Mouse (Mus musculus) C2C12 (cell line): ENCODE data around the gene Ccn5. TPM values are rescaled to one million over a fixed set of nuclear protein-coding genes. Genes with fewer than 3 reads are reported as not detected.

Experiments
- H3K27me3 ChIP-seq: one replicate; pipeline ENCODE4 v1.6.1; 2011; ENCODE audit not compliant: control insufficient read depth, insufficient read depth, insufficient read length
- H3K36me3 ChIP-seq: one replicate; pipeline ENCODE4 v1.6.1; 2011; ENCODE audit not compliant: control insufficient read depth, insufficient read depth
- H3K4me3 ChIP-seq: one replicate; pipeline ENCODE4 v1.5.1; 2011; ENCODE audit warnings: mild to moderate bottlenecking, control low read depth; ENCODE audit not compliant: poor library complexity, insufficient read depth, severe bottlenecking
- H3K79me2 ChIP-seq: one replicate; pipeline ENCODE4 v1.6.1; 2011; ENCODE audit not compliant: control insufficient read depth, insufficient read depth
- H3K79me3 ChIP-seq: one replicate; pipeline ENCODE4 v1.6.1; 2011; ENCODE audit warnings: low read depth, control low read depth
- H3ac ChIP-seq: one replicate; pipeline ENCODE3; 2011; ENCODE audit warnings: low read depth; ENCODE audit not compliant: control insufficient read depth, insufficient read length
- CEBPB ChIP-seq: IDR thresholded peaks from one replicate; pipeline ENCODE4 v1.6.1; 2011; ENCODE audit warnings: low read depth, mild to moderate bottlenecking, control low read depth, moderate library complexity
- CTCF ChIP-seq: IDR thresholded peaks from one replicate; pipeline ENCODE4 v1.5.1; 2011; ENCODE audit not compliant: control insufficient read depth, insufficient read depth, insufficient read length
- FOSL1 ChIP-seq: IDR thresholded peaks from one replicate; pipeline ENCODE4 v1.8.0; 2011; ENCODE audit warnings: mild to moderate bottlenecking, low read length; ENCODE audit not compliant: poor library complexity, insufficient read depth, severe bottlenecking
- MAX ChIP-seq: IDR thresholded peaks from one replicate; pipeline ENCODE4 v1.6.1; 2011; ENCODE audit warnings: mild to moderate bottlenecking, control low read depth
- MYOD1 ChIP-seq: IDR thresholded peaks from one replicate; pipeline ENCODE4 v1.6.1; 2011; ENCODE audit warnings: low read depth; ENCODE audit not compliant: control insufficient read depth, insufficient read length
- MYOG ChIP-seq: IDR thresholded peaks from one replicate; pipeline ENCODE4 v1.6.1; 2011; ENCODE audit not compliant: control insufficient read depth, insufficient read length; ENCODE audit errors: extremely low read depth
- USF1 ChIP-seq: IDR thresholded peaks from one replicate; pipeline ENCODE4 v1.6.1; 2011; ENCODE audit warnings: low read depth, mild to moderate bottlenecking, control low read depth, moderate library complexity
- polyA plus RNA-seq: library from polyadenylated mRNA; unstranded; fragments of >200 nt; fragmentation: generic; extraction: Trizol; gene quantifications from one replicate; pipeline ENCODE4 v1.2.1, GENCODE M21; 2012; ENCODE audit warnings: missing spikeins

Gene Ccn5
- polyA plus RNA-seq, 1 experiment, result 0.78 TPM

DNA sequence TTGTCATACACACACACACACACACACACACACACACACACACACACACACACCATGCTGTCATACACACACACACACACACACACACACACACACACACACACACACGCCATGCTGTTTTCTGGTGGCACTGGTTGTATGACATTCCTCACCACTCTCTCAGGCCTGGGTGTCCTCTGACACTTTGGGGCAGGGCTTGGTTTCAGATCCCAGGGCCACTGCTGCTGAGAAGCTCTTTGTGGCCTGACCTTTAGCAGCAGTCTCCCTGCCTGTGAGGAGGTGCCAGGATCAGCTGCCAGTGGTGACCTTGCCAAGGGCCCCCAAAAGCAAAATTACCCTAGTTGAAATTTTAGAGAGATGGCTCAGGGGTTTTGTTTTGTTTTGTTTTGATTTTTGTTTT, 5.2 kb downstream of the Ccn5 start:
- no peaks in the 10 kb centered on the region for H3K79me3 ChIP-seq
- TF ChIP-seq USF1, result no peak
- TF ChIP-seq FOSL1, result no peak
- no peak for TF ChIP-seq MYOG
- TF ChIP-seq CEBPB, result no peak
- TF ChIP-seq CTCF, result no peak
- TF ChIP-seq MAX, result no peak
- no peak overlapping the region for H3K4me3 ChIP-seq
- H3K79me2 ChIP-seq, result no peaks in the 10 kb centered on the region
- no peaks in the 10 kb centered on the region for H3K27me3 ChIP-seq
- no peaks in the 10 kb centered on the region for H3K36me3 ChIP-seq
- no peak overlapping the region for H3ac ChIP-seq

- Histone ChIP-seq H3K36me3 (no peaks in the 10 kb centered on the region), H3ac (no peak overlapping the region), H3K27me3 (no peaks in the 10 kb centered on the region), H3K79me3 (no peaks in the 10 kb centered on the region), H3K4me3 (no peak overlapping the region), H3K79me2 (no peaks in the 10 kb centered on the region)
- TF ChIP-seq CEBPB (no peak), USF1 (peak; percentile 86), CTCF (no peak)
Measured at GRCm38 (mm10) chr2:163826494-163826893, 5.8 kb downstream of the Ccn5 start.

GRCm38 (mm10) chr2:163831163-163831562, 10.5 kb downstream of the Ccn5 start:
- no peaks in the 10 kb centered on the region for H3K27me3 ChIP-seq
- H3K36me3 ChIP-seq, result no peaks in the 10 kb centered on the region
- H3K79me3 ChIP-seq, result no peaks in the 10 kb centered on the region
- no peaks in the 10 kb centered on the region for H3K79me2 ChIP-seq
- no peak for TF ChIP-seq MAX
- TF ChIP-seq FOSL1, result no peak
- no peak for TF ChIP-seq MYOG
- TF ChIP-seq MYOD1, result peak; percentile 56
- no peak overlapping the region for H3ac ChIP-seq
- no peak overlapping the region for H3K4me3 ChIP-seq

DNA sequence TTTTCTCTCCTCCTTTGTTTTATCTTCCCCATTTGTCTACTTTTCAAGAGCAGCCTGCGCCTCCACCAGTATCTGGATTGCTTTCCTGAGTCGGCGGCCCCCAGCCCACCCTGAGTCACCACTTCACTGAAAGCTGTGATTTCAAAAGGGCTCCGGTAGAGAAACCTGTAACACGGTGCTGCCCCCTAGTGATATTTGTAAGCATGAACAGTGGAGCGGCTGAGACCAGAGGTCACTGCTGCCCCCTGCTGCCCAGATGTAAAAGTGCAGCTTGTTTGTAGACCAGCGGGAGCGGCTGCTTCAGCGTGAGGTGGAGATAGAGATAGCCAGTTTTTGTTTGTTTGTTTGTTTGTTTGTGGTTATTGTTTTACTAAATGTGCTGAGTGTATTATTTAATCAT, 17.4 kb downstream of the Ccn5 start:
- TF ChIP-seq MAX (no peak), CTCF (peak; percentile 95)
- Histone ChIP-seq H3K27me3 (peaks cover 23% of the 10 kb centered on the region), H3K36me3 (no peaks in the 10 kb centered on the region), H3ac (no peak overlapping the region), H3K79me3 (no peaks in the 10 kb centered on the region), H3K4me3 (no peak overlapping the region), H3K79me2 (no peaks in the 10 kb centered on the region)

DNA sequence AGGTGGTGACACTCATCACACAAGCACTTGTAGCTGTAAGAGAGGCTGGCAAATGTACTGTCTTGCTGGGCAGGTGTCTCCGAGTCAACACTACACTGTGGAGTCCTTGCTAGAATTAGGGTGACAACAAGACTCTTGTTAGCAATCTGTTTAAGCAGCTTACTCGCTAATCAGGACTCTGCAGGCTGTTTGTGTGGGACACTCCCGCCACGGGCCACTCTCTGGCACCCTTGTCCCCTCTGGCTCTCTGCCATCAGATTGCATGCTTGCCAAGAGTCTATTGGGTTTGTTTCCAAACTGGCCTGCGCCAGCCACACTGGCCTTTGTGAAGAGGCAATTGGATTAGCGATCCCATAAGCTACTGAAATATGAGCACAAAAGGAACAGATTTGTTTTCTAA, 18.9 kb downstream of the Ccn5 start:
- Histone ChIP-seq H3K4me3 (no peak overlapping the region), H3K79me2 (no peaks in the 10 kb centered on the region), H3K79me3 (no peaks in the 10 kb centered on the region), H3ac (no peak overlapping the region), H3K36me3 (no peaks in the 10 kb centered on the region), H3K27me3 (peaks cover 23% of the 10 kb centered on the region)
- TF ChIP-seq FOSL1, result no peak
- TF ChIP-seq MYOG, result no peak
- no peak for TF ChIP-seq CEBPB

DNA sequence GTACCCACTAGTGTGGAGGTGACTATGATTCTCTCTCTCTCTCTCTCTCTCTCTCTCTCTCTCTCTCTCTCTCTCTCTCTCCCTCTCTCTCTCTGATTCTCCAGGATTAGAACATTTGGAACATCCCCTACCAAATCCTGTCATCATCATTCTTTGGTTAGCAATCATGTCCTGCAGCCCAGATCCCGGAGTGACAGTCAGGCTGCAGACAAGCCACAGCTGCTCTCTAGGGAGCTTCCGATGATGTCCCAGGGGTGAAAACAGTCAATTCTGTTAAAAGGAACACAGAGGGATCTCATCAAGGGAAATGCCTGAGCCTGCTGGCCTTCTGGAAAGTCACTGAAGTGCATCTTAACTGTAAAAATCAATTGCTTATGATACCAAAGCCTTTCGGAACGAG, 21.4 kb downstream of the Ccn5 start:
- Histone ChIP-seq H3K79me3 (no peaks in the 10 kb centered on the region), H3K4me3 (no peak overlapping the region), H3K36me3 (no peaks in the 10 kb centered on the region), H3ac (no peak overlapping the region), H3K27me3 (peaks cover 23% of the 10 kb centered on the region), H3K79me2 (no peaks in the 10 kb centered on the region)
- TF ChIP-seq MYOG (no peak), FOSL1 (no peak), CTCF (no peak), CEBPB (no peak), MAX (no peak)

- Histone ChIP-seq H3K27me3 (peaks cover 72% of the 10 kb centered on the region), H3ac (no peak within 1 kb of the TSS), H3K4me3 (no peak within 1 kb of the TSS), H3K79me2 (no peaks in the 10 kb centered on the region), H3K36me3 (no peaks in the 10 kb centered on the region), H3K79me3 (no peaks in the 10 kb centered on the region)
- TF ChIP-seq MYOG (no peak), CEBPB (no peak), MYOD1 (no peak), FOSL1 (no peak), CTCF (no peak), USF1 (no peak), MAX (no peak)
Measured at GRCm38 (mm10) chr2:163853461-163853901, 32.8 kb downstream of the Ccn5 start, which contains the start of gene Kcnk15. Gene Kcnk15, plus strand, starts transcription at chr2:163853651.
